Mouse (Mus musculus): ENCODE data around the gene Prpf38a. TPM values are rescaled to one million over a fixed set of nuclear protein-coding genes. Genes with fewer than 3 reads are reported as not detected.

The Prpf38a gene
- polyA plus RNA-seq (2012; rRNA removed): 3.7 and 5.5 TPM in 2 replicates

DNA sequence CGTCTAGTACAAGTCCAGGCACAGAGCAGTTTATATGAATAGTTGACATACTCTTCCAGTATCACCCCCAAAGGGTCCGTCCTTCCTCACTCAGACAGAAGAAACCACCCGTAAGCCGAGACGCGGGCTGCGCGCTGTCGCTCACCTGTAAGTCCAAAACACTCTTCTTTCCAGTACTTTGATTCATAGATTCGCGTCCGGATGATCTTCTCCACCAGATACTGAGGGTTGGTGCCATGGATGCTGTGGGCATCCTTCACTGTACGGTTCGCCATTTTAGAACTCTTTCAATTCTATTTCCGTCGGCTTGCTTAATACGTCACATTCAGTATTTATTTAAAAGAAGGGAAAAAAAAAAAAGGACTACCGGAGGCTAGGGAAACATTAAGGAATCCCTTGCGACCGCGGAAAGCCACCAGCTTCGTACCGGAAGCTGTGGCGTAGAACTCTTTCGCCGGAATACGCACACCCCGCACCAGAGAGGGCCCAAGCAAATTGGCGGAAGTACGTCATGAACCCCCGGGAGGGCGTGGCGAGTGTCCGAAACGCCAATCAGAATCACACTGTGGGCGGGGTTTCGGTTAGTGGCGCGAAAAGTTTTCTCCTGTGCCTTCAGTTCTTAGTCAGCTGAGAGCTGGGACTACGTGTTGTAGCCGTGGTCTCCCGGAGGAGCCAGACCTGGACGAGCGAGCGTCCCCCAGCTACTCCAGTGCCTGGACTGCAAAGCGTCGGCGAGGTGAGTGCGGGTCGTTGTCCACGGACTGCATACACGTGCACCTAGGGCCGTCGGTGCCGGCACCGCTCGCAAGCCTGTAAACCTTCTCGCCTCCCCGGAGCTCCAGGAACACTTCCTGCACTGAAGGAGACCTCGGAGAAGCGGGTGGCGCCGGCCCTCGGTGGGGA, at the start of gene Prpf38a, which contains the start of gene Orc1:
Gene Prpf38a (minus strand): TSS at position 497 of the 903 bp plus-strand sequence.
Gene Orc1 (plus strand): TSS at position 584 of the 903 bp plus-strand sequence.
- TF ChIP-seq POLR2A (IDR thresholded peaks at IDR 0.05; ENCODE audit: low read depth, low read length): no peak
- no peak for TF ChIP-seq CTCF (conservative IDR thresholded peaks at IDR 0.05; ENCODE audit: insufficient read depth, insufficient read length, low read depth, low read length)
- Histone ChIP-seq H3K27me3 (replicated peaks; ENCODE audit: control insufficient read depth, insufficient read depth, low read length) (no peaks in the 10 kb centered on the region), H3K4me1 (ENCODE audit: control insufficient read depth, insufficient read depth, low read length) (no peaks in the 10 kb centered on the region), H3K4me3 (ENCODE audit: insufficient read depth, low read depth, low read length) (peak within 1 kb of the TSS; percentile 74), H3K36me3 (ENCODE audit: control insufficient read depth, insufficient read depth, low read length) (no peaks in the 10 kb centered on the region), H3K27ac (ENCODE audit: insufficient read depth, low read depth, low read length) (peak within 1 kb of the TSS; percentile 14; the same call in 1 of the 2 replicates)
- under 1% methylated on average over 64 of the region's 64 CpGs for WGBS
- peak; percentile 99 for DNase-seq

DNA sequence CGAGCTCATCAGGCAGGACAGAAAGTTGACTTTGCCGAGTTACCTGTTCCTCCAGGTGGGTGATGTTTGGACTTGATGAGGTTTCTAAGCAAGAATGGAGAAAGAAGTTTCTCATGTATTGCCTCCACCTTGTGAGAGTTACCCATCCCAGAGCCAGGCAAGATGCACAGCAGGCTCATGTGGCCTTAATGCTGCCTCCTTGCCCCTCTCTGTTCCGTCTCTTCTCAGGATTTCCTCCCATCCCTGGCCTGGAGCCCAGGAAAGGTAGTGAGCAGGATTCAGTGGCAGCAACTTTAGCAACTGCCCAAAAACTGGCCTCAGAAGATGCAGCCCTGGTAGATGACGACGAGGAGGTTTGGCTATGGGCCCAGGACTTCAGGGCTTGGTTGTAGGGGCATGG, 47.9 kb upstream of the Prpf38a start:
- TF ChIP-seq POLR2A (IDR thresholded peaks at IDR 0.05; ENCODE audit: low read depth, low read length) (no peak), CTCF (conservative IDR thresholded peaks at IDR 0.05; ENCODE audit: insufficient read depth, insufficient read length, low read depth, low read length) (no peak)
- Histone ChIP-seq H3K4me3 (ENCODE audit: insufficient read depth, low read depth, low read length) (no peak overlapping the region), H3K36me3 (ENCODE audit: control insufficient read depth, insufficient read depth, low read length) (peaks cover 3% of the 10 kb centered on the region; the same call in 1 of the 2 replicates), H3K4me1 (ENCODE audit: control insufficient read depth, insufficient read depth, low read length) (no peaks in the 10 kb centered on the region), H3K27ac (ENCODE audit: insufficient read depth, low read depth, low read length) (no peak overlapping the region), H3K27me3 (replicated peaks; ENCODE audit: control insufficient read depth, insufficient read depth, low read length) (no peaks in the 10 kb centered on the region)
- no peak for DNase-seq
- 81% methylated on average over 5 of the region's 5 CpGs for WGBS

DNA sequence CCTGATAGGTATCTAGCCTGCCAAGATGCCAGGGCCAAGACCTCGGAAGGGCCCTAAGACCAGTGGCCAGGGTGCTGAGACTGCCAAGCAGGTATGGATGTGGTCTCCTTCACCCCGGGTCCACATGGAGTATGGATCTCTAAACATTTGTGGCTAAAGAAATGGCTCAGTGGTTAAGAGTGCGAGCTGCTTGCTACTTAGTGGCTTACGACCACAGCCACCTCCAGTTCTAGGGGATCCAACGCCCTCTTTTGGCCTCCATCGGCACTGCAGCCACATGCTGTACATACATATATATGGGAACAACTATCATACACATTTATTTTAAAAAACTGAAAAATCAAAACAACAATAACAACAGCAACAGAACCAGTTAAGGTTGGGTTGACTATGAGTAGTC, 42.4 kb upstream of the Prpf38a start:
- Histone ChIP-seq H3K36me3 (ENCODE audit: control insufficient read depth, insufficient read depth, low read length) (no peaks in the 10 kb centered on the region; the same call in 1 of the 2 replicates), H3K4me3 (ENCODE audit: insufficient read depth, low read depth, low read length) (no peak overlapping the region), H3K27me3 (replicated peaks; ENCODE audit: control insufficient read depth, insufficient read depth, low read length) (no peaks in the 10 kb centered on the region), H3K27ac (ENCODE audit: insufficient read depth, low read depth, low read length) (no peak overlapping the region), H3K4me1 (ENCODE audit: control insufficient read depth, insufficient read depth, low read length) (peaks cover 8% of the 10 kb centered on the region; the same call in 1 of the 2 replicates)
- DNase-seq: no peak
- 94% methylated on average over 6 of the region's 6 CpGs for WGBS
- TF ChIP-seq POLR2A (IDR thresholded peaks at IDR 0.05; ENCODE audit: low read depth, low read length) (no peak), CTCF (conservative IDR thresholded peaks at IDR 0.05; ENCODE audit: insufficient read depth, insufficient read length, low read depth, low read length) (no peak)

DNA sequence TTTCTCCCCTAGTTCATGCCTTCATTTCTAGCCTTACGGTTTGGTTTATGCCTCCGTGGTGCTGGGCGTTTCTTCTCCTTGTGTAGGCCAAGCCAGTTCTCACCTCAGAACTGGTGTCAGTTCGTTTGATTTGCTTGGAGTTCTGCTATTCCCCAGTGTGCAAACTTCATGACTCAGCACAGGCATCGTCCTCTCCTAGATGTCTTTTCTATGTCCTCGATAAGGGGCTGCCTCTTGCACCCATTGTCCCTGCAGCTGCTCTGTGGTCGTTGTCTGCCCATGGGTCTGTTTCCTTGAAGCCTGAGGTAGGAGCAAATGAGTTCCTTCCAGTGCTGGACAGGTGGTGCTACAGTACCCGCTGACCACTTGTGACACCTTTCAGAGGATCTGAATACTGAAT, 41.4 kb upstream of the Prpf38a start:
- no peak for TF ChIP-seq POLR2A (IDR thresholded peaks at IDR 0.05; ENCODE audit: low read depth, low read length)
- TF ChIP-seq CTCF (conservative IDR thresholded peaks at IDR 0.05; ENCODE audit: insufficient read depth, insufficient read length, low read depth, low read length): no peak
- H3K27ac ChIP-seq (ENCODE audit: insufficient read depth, low read depth, low read length): peak overlapping the region; percentile 58; the same call in 1 of the 2 replicates
- H3K4me3 ChIP-seq (ENCODE audit: insufficient read depth, low read depth, low read length): peak overlapping the region; percentile 93
- 14% methylated on average over 8 of the region's 8 CpGs for WGBS
- H3K27me3 ChIP-seq (replicated peaks; ENCODE audit: control insufficient read depth, insufficient read depth, low read length): no peaks in the 10 kb centered on the region
- H3K4me1 ChIP-seq (ENCODE audit: control insufficient read depth, insufficient read depth, low read length): peaks cover 8% of the 10 kb centered on the region; the same call in 1 of the 2 replicates
- no peaks in the 10 kb centered on the region; the same call in 1 of the 2 replicates for H3K36me3 ChIP-seq (ENCODE audit: control insufficient read depth, insufficient read depth, low read length)
- no peak for DNase-seq

DNA sequence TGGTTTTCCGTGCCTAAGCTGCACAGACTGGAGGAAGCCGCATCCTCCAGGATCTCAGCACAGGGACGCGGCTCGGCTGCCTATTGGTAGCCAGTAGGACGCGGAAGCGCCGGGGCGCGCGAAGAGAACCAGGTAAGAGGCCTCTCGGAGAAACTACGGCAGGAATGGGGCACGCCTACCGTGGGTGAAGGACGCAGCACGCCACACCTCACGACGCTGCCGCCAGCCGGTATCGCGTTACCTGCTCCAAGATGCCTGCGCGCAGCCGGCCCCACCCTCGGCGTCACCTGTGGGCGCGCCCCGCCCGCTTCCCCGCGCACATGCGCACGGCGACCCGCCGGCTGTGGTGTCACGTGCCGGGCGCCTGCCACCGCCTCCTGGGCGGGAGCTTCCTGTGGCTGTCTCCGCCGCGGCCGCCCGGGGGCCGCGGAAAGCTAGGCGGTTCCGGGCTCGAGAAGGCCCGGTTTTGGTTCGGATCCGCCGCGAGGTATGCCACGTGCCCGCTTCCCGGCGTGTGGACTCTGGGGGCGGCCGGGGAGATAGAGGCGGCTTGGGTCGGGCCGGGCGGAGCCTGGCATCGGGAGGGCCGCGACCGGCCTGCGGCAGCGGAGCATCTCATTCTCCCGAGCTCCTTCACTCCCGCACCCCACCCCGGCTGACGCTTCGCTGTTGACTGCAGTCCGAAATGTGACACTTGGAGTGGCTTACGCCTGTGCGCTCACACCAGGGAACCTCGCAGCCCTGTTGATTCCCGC, 40.6 kb upstream of the Prpf38a start, which contains the start of gene Cc2d1b:
Gene Cc2d1b (plus strand): TSS at position 354 of the 755 bp plus-strand sequence.
- 1% methylated on average over 86 of the region's 86 CpGs for WGBS
- H3K27ac ChIP-seq (ENCODE audit: insufficient read depth, low read depth, low read length): peak within 1 kb of the TSS; percentile 76
- peak; percentile 96 for DNase-seq
- H3K4me1 ChIP-seq (ENCODE audit: control insufficient read depth, insufficient read depth, low read length): peaks cover 8% of the 10 kb centered on the region; the same call in 1 of the 2 replicates
- no peaks in the 10 kb centered on the region; the same call in 1 of the 2 replicates for H3K36me3 ChIP-seq (ENCODE audit: control insufficient read depth, insufficient read depth, low read length)
- TF ChIP-seq CTCF (conservative IDR thresholded peaks at IDR 0.05; ENCODE audit: insufficient read depth, insufficient read length, low read depth, low read length): no peak
- peak; percentile 50 for TF ChIP-seq POLR2A (IDR thresholded peaks at IDR 0.05; ENCODE audit: low read depth, low read length)
- H3K27me3 ChIP-seq (replicated peaks; ENCODE audit: control insufficient read depth, insufficient read depth, low read length): no peaks in the 10 kb centered on the region
- H3K4me3 ChIP-seq (ENCODE audit: insufficient read depth, low read depth, low read length): peak within 1 kb of the TSS; percentile 93

DNA sequence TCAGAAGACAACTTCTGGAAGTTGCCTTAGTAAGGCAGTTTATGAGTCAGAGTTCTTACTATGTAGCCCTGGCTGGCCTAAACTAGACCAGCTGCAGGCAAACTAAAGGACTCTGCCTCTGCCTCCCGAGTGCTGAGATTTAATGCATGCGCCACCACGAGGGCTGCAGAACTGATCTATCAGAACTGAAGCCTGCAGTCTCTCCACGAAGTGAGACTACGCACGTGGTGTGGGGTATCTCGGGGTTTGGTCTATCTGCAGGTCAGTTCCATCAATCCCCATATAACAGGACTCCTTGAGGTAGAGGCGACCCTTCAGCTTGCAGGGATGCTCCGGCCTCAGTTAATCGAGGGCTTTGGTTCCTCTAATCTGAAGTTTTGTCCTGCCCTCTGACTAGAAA, 40.0 kb upstream of the Prpf38a start:
- no peak for TF ChIP-seq POLR2A (IDR thresholded peaks at IDR 0.05; ENCODE audit: low read depth, low read length)
- no peaks in the 10 kb centered on the region for H3K27me3 ChIP-seq (replicated peaks; ENCODE audit: control insufficient read depth, insufficient read depth, low read length)
- H3K4me3 ChIP-seq (ENCODE audit: insufficient read depth, low read depth, low read length): peak overlapping the region; percentile 93
- peak overlapping the region; percentile 76 for H3K27ac ChIP-seq (ENCODE audit: insufficient read depth, low read depth, low read length)
- WGBS: 1% methylated on average over 10 of the region's 10 CpGs
- no peaks in the 10 kb centered on the region for H3K36me3 ChIP-seq (ENCODE audit: control insufficient read depth, insufficient read depth, low read length)
- DNase-seq: no peak
- peaks cover 8% of the 10 kb centered on the region; the same call in 1 of the 2 replicates for H3K4me1 ChIP-seq (ENCODE audit: control insufficient read depth, insufficient read depth, low read length)

Measured in kidney, adult 2 months (tissue).